Mouse (Mus musculus) urinary bladder, postnatal 0 days (tissue): Measurements from ENCODE around the gene Slc35e4. TPM values are rescaled to one million over a fixed set of nuclear protein-coding genes. Genes with fewer than 3 reads are reported as not detected.

Source experiments
- polyA plus RNA-seq: library from polyadenylated mRNA; unstranded; fragments of >200 nt; fragmentation: Nextera tagmentation; extraction: Ambion mirVana; gene quantifications from 2 replicates; pipeline ENCODE4 v1.2.1, GENCODE M21; 2015

Slc35e4 gene
- 11.1 and 12.5 TPM in 2 replicates for polyA plus RNA-seq

DNA sequence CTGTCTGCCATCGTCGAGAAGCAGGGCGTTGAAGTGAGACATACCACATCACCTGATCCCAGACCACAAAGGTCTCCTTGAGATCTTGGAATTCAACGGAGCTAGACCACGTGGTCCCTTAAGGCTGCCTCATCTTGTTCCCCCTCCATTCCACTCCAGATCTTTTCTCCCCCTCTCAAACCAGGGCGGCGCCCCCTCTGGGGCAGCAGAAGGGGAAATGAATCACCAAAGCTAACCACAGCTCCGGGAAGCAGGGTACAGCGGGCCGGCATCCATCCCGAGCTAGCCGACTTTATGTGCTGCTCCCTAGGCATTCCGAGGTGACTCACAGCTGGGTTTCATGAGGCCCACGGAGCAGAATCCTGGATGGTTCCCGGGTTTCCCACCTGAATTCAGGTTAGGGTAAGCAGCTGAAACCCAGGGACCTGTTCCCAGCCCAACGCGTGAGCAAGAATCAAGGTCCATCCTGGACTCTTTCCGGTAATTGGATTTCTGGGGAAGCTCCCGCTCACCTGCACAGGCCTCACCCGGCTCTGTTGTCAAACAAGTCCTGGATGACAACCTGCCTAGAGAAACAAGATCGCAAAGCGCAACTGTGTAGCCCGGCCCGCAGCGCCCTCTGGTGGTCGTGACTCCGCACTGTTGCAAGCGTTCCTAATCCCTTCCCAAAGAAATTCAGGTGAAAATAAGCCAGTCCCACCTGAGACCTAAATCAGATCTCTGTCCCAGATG lies at the start of gene Slc35e4:
Gene Slc35e4, minus strand, starts transcription at position 556 of the 732 bp plus-strand sequence.

DNA sequence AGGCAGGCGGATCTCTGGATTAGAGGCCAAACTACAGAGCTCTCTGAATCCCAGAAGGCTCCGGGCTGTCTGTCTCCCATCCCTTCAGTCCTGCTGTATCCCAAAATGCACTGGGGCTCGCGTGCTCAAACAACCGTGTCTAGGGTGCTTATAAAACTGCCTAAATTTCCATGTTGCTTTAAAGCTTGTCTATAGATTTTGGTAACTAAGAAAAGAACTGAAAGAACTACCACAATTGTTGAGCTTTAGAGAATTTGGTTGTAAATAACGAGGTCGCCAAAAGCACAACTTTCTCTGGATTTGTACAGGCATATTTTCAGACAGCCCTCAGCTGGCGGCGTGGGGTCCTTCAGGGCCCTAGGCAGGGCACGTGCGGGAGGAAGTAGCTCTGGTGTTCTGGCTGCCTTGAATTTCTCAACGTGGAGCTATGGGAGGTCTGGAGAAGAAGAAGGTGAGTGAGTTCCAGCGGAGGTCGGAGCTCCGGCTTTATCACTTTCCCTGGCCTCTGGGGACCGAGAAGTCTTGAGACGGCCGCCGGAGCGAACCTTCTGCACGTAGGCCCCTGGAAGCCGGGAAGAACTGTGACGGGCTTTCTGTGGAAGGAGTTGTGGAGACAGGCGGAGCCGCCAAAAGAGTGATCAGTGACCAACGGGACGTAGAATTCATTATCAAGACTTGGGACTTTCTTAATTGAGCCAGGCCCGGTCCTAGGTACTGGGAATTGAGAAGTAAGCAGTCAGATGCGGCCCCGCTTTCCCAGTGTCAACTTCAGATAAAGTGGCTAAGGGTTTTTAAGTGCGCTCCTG lies 49.3 kb upstream of the Slc35e4 start, which contains the start of gene Pes1:
Gene Pes1, plus strand, starts transcription at position 366 of the 806 bp plus-strand sequence.

DNA sequence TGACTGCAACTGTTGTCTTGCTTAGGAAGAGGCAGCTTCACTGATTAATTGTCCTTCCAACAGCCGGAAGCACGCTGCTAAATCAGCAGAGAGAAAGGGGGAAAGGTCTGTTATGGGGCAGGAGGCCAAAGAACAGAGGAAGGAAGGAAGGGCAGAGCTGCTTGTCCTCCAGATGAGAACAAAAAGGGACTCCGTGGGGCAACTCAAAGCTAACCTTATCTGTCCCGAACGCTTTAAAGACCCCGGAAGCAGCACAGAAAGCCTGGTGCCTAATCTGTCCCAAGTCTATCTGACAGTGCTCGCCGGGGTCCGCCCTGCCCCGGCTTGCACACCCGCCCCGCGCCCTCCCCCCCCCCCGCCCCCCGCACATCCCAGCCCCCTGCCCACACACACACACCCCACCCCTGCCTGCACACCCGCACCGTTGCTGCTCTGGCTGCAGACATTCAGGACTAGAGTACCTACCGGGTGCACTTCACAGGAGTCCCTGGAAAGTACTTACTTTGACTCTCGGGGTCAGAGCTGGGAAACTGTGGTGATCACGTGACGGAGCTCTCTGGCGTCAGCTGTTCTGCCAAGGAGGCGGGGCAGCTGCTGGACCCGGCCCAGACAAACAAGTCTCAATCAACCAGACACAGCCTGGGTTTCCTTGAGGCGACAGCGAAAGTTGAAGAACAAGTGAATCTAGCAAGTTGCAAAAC lies 17.2 kb upstream of the Slc35e4 start, which contains the start of gene Tcn2:
Gene Tcn2, minus strand, starts transcription at position 649 of the 701 bp plus-strand sequence.

DNA sequence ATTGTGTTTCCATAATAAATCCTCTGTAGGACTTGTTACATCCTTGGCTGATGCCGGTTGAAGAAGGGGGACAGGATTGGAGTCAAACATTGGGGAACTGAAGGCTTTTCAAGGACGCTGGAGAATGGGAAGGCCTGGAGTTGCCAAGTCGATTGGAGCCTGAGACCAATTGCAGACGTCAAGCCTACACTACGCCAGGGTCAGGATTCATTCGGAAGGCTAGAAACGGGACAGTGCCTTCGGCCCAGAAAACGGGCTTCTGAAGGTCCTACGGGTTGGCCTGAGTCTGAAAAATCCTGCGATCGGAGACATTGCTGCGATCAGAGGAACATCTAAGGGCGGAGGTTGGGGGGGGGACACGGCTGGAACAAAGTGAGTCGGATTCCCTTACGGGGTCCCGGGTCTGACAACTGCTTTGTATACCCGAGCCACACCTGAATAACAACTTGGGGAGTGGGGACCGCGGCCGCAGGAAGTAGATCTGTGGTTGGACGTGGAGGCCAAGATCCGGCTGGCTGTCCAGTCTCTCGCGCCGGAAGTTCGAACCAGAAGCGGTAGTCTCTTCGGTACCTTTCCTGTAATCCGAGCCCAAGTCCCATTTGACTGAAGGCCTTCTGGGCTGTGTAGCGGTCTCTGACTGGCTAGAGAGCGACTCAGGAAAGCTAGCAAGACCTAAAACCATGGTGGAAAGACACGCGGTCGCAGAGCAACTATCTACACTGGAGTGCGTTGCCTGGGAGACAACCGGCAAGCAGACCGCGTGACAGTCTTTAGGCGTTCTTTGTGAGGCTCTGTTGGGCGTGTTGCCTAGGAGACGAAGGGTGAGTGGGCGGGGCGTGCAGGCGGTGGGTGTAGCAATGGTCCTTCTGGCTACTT lies 19.8 kb downstream of the Slc35e4 start, which contains the start of the genes 4921536K21Rik and Dusp18:
Gene 4921536K21Rik, minus strand, starts transcription at position 693 of the 876 bp plus-strand sequence.
Gene Dusp18, plus strand, starts transcription at position 835 of the 876 bp plus-strand sequence.

DNA sequence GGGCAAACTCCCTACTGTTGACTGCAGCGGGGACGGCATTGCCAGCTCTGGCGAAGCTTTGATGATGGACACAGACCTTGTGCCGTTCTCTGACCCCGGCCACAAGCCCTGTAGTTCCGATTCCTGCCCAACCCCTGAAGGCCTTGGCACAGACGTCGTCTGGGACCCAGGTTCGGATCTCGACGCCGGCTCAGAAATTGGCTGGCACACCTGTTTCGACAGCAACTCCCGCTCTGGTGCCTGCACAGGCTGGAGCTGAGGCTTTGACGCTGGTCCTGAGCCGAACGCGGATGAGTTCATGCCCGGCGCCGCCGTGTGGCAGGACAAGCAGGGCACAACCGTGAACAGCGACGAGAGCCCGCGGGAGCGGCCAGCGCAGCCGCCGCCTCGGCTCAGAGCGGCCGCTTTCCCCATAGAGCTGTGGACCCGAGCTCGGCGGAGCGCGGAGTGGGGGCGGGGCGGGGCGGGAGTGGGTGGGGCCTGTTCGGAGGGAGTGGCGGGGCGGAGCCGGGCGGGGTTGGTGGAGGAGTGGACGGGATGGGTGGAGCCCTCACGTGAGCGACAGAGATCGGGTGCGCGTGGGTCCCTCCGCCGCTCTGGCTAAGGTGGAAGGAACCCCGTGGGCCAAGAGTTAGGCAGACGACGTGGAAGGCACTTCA lies 50.9 kb downstream of the Slc35e4 start, which contains the start of gene Osbp2:
Gene Osbp2, minus strand, starts transcription at position 450 of the 659 bp plus-strand sequence.

Other genes starting within 250 kb of the Slc35e4 start
- 0.46 and 0.47 TPM in 2 replicates for gene Osbp2, start 50.8 kb downstream of the Slc35e4 start, polyA plus RNA-seq
- 0.13 and 0.33 TPM in 2 replicates for gene 4921536K21Rik, start 19.6 kb downstream of the Slc35e4 start, polyA plus RNA-seq
- gene Dusp18, start 19.4 kb downstream of the Slc35e4 start, polyA plus RNA-seq: 4.6 and 4.7 TPM in 2 replicates
- 41.8 and 57.9 TPM in 2 replicates for gene Tcn2, start 17.5 kb upstream of the Slc35e4 start, polyA plus RNA-seq
- 41.3 and 45.1 TPM in 2 replicates for gene Pes1, start 49.3 kb upstream of the Slc35e4 start, polyA plus RNA-seq
- not detected in 2 replicates for gene 4930556J24Rik, start 62.1 kb upstream of the Slc35e4 start, polyA plus RNA-seq
- gene Gal3st1, start 69.0 kb upstream of the Slc35e4 start, polyA plus RNA-seq: 2.4 TPM in 2 replicates
- gene Sec14l4, start 116.8 kb upstream of the Slc35e4 start, polyA plus RNA-seq: not detected in 2 replicates
- gene Sec14l3, start 150.2 kb upstream of the Slc35e4 start, polyA plus RNA-seq: not detected in 2 replicates
- 2.1 and 3.4 TPM in 2 replicates for gene Mtfp1, start 180.8 kb upstream of the Slc35e4 start, polyA plus RNA-seq
- gene Sec14l2, start 208.8 kb upstream of the Slc35e4 start, polyA plus RNA-seq: 0.33 and 0.43 TPM in 2 replicates
- 23.6 and 26.4 TPM in 2 replicates for gene Rnf215, start 220.5 kb upstream of the Slc35e4 start, polyA plus RNA-seq
- gene Ccdc157, start 245.6 kb upstream of the Slc35e4 start, polyA plus RNA-seq: 3.2 and 3.5 TPM in 2 replicates
- gene Sf3a1, start 245.7 kb upstream of the Slc35e4 start, polyA plus RNA-seq: 15.5 and 20.5 TPM in 2 replicates